Mouse (Mus musculus): ENCODE data around the gene Ubap1. TPM values are rescaled to one million over a fixed set of nuclear protein-coding genes. Genes with fewer than 3 reads are reported as not detected.

Ubap1 gene
- polyA plus RNA-seq, 1 experiment from 2014 or later: 46.9 TPM

DNA sequence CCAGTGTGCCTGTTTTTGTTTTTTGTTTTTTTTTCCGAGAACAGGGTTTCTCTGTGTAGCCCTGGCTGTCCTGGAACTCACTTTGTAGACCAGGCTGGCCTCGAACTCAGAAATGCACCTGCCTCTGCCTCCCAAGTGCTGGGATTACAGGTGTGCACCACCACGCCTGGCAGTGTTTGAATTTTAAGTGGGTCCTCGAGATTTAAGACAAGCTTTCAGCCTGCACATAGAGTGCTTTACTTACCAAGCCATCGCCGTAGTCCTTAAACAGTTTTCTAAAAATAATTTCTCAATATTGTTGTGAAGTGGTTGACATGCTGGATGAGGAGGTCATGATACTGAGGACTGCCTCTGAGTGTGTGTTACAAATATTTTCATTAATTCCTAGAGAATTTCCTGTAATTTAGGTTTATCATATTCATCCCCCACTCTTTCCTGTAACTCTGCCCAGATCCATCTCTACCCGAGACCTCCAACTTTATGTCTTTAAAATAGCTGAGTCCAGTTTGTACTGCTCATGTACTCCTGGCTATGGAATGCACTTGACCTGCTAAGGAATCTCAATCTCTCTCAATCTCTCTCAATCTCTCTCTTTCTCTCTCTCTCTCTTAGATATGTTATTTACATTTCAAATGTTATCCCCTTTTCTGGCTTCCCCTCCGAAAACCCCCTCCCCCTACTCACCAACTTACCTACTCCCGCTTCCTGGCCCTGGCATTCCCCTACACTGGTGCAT lies 21.1 kb downstream of the Ubap1 start:
- WGBS: 65% methylated on average over 9 of the region's 9 CpGs
- H3K27ac ChIP-seq (ENCODE audit: low read length): no peak overlapping the region
- ATAC-seq (ENCODE audit: low read depth): peak; percentile 61

DNA sequence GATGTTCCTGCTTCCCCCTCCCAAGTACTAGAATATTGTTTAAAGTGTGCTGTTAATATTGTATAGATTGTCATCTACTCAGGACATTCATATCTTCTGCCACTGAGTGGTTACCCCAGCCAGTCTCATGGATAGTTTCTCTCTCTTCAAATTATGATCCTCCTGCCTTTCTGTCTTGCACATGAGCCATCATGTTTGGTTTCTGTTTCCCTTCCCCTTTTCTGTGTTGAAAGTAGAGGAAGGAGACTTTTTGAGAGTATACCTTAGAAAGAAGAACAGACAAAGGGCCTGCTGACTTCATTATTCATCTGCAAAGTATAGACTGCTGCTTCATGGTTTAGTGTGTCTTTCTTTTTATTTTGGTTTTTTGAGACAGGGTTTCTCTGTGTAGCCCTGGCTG lies 28.8 kb downstream of the Ubap1 start:
- H3K9ac ChIP-seq (ENCODE audit: low read length): no peak overlapping the region
- no peak overlapping the region for H3K27ac ChIP-seq (ENCODE audit: low read length)
- no peaks in the 10 kb centered on the region for H3K4me1 ChIP-seq (replicated peaks; ENCODE audit: control insufficient read depth, insufficient read depth, low read length)
- no peak overlapping the region for H3K4me2 ChIP-seq (ENCODE audit: low read depth, low read length)
- H3K9me3 ChIP-seq (ENCODE audit: control insufficient read depth, low read length): no peaks in the 10 kb centered on the region
- no peaks in the 10 kb centered on the region for H3K27me3 ChIP-seq (ENCODE audit: control insufficient read depth, insufficient read depth, low read depth, low read length)
- H3K36me3 ChIP-seq (ENCODE audit: control insufficient read depth, insufficient read depth, low read length): peaks cover 26% of the 10 kb centered on the region
- H3K4me3 ChIP-seq (ENCODE audit: low read length): no peak overlapping the region
- ATAC-seq (ENCODE audit: low read depth): no peak

More for the DNA sequence above, 21.1 kb downstream of the Ubap1 start:
- H3K9ac ChIP-seq (ENCODE audit: low read length): no peak overlapping the region
- no peaks in the 10 kb centered on the region for H3K9me3 ChIP-seq (ENCODE audit: control insufficient read depth, low read length)
- H3K4me1 ChIP-seq (replicated peaks; ENCODE audit: control insufficient read depth, insufficient read depth, low read length): no peaks in the 10 kb centered on the region
- H3K4me3 ChIP-seq (ENCODE audit: low read length): no peak overlapping the region
- H3K4me2 ChIP-seq (ENCODE audit: low read depth, low read length): no peak overlapping the region
- peaks cover 5% of the 10 kb centered on the region for H3K36me3 ChIP-seq (ENCODE audit: control insufficient read depth, insufficient read depth, low read length)
- no peaks in the 10 kb centered on the region for H3K27me3 ChIP-seq (ENCODE audit: control insufficient read depth, insufficient read depth, low read depth, low read length)

DNA sequence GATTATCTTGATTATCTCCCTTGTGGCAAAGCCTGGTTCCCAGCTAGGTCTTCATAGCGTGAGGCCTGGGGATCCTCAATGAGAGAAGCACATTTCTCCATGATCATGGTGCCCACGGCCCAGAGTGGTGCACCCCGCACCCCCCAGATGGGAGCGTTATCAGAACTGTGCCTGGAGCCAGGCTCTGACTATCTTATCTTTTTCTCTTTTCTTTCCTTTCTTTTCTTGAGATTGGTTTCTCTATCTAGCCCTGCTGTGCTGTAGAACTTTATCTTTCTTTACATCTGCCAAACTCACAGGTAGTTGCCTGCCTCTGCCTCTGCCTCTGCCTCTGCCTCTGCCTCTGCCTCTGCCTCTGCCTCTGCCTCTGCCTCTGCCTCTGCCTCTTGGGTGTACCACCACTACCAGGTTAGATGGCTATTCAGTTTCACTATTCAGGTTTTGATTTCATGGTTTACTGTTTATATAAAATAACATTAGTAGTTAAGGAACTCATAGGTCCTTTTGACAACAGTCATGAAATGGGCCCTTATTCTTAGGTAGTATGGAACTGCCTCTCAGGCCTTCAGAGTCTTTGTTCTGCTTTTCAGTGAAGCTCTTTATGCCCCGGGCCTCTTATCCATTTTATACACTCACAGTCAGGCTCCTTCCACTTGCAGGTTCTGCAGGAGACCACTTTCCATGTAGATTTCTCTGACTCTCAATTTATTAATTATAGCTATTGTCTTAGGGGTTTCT lies 32.6 kb downstream of the Ubap1 start:
- Histone ChIP-seq H3K4me1 (replicated peaks; ENCODE audit: control insufficient read depth, insufficient read depth, low read length) (no peaks in the 10 kb centered on the region), H3K27ac (ENCODE audit: low read length) (no peak overlapping the region), H3K9me3 (ENCODE audit: control insufficient read depth, low read length) (no peaks in the 10 kb centered on the region), H3K9ac (ENCODE audit: low read length) (no peak overlapping the region), H3K4me2 (ENCODE audit: low read depth, low read length) (no peak overlapping the region), H3K36me3 (ENCODE audit: control insufficient read depth, insufficient read depth, low read length) (peaks cover 24% of the 10 kb centered on the region), H3K4me3 (ENCODE audit: low read length) (no peak overlapping the region), H3K27me3 (ENCODE audit: control insufficient read depth, insufficient read depth, low read depth, low read length) (no peaks in the 10 kb centered on the region)
- no peak for ATAC-seq (ENCODE audit: low read depth)
- WGBS: 94% methylated on average over 5 of the region's 5 CpGs

DNA sequence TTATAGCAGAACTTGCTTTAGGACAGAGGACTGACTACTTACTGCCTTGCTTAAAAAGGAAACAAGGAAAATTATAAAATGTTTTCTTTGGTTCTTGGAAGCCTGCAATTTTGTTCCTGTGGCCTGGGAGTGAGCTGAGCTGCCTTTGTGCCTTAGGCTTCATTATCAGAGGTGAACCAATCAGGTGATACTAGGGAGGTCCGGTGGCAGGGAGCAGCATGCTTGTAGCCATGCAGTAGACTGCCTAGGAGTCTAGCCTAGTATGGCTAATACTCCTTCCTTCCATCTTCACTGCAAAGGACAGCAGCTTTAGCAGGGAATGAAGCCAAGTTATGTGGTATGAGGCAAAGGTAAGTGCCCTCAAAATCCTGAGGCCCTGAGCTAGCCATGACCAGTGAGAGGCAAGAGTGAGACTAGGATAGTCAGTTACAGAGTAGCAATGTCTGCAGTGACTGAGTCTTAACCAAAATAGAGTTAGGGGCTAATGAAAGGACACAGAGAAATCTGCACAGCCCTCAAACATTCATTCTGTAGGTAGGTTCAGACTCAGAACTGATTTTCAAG lies 37.7 kb downstream of the Ubap1 start:
- peaks cover 28% of the 10 kb centered on the region for H3K36me3 ChIP-seq (ENCODE audit: control insufficient read depth, insufficient read depth, low read length)
- no peak overlapping the region for H3K27ac ChIP-seq (ENCODE audit: low read length)
- H3K9ac ChIP-seq (ENCODE audit: low read length): no peak overlapping the region
- no peak for ATAC-seq (ENCODE audit: low read depth)
- WGBS: 83% methylated on average over 1 of the region's 1 CpGs
- no peaks in the 10 kb centered on the region for H3K27me3 ChIP-seq (ENCODE audit: control insufficient read depth, insufficient read depth, low read depth, low read length)
- no peak overlapping the region for H3K4me2 ChIP-seq (ENCODE audit: low read depth, low read length)
- H3K4me3 ChIP-seq (ENCODE audit: low read length): no peak overlapping the region
- H3K9me3 ChIP-seq (ENCODE audit: control insufficient read depth, low read length): no peaks in the 10 kb centered on the region
- H3K4me1 ChIP-seq (replicated peaks; ENCODE audit: control insufficient read depth, insufficient read depth, low read length): no peaks in the 10 kb centered on the region

DNA sequence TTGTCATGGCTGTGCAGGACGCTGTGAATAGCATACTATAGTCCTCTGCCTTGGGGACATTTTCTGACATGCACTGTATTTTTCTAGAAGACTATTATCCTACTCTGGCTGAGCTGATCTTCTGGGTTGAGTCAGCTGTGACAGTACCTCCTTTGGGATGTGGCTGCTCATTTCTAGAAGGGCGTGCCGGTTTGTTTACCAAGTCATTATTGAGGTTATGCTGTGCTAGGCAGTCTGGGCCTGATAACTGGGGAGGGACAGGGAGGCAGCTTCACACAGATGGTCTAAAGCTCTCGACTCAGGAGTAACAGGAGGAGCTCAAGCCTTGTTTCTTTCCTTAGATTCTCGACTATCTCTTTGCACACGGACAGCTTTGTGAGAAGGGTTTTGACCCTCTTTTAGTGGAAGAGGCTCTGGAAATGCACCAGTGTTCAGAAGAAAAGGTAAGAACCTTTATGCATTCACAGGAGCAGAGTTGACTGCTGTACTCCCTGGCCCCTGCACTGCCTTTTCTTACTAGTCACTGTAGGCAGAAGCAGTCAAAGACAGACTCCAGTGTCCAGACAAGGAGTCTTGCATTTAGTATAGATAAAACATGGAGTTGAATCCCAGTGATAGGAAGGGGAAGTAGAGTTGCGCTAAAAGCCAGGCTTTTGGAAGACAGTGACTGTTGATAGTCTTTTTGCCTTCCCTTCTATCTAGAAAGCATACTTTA lies 39.1 kb downstream of the Ubap1 start:
- no peaks in the 10 kb centered on the region for H3K9me3 ChIP-seq (ENCODE audit: control insufficient read depth, low read length)
- no peak overlapping the region for H3K9ac ChIP-seq (ENCODE audit: low read length)
- no peak; the same call in 1 of the 2 replicates for ATAC-seq (ENCODE audit: low read depth)
- no peak overlapping the region for H3K27ac ChIP-seq (ENCODE audit: low read length)
- no peaks in the 10 kb centered on the region for H3K27me3 ChIP-seq (ENCODE audit: control insufficient read depth, insufficient read depth, low read depth, low read length)
- 67% methylated on average over 7 of the region's 7 CpGs for WGBS
- H3K4me2 ChIP-seq (ENCODE audit: low read depth, low read length): no peak overlapping the region
- H3K4me3 ChIP-seq (ENCODE audit: low read length): no peak overlapping the region
- H3K36me3 ChIP-seq (ENCODE audit: control insufficient read depth, insufficient read depth, low read length): peaks cover 39% of the 10 kb centered on the region
- H3K4me1 ChIP-seq (replicated peaks; ENCODE audit: control insufficient read depth, insufficient read depth, low read length): no peaks in the 10 kb centered on the region

DNA sequence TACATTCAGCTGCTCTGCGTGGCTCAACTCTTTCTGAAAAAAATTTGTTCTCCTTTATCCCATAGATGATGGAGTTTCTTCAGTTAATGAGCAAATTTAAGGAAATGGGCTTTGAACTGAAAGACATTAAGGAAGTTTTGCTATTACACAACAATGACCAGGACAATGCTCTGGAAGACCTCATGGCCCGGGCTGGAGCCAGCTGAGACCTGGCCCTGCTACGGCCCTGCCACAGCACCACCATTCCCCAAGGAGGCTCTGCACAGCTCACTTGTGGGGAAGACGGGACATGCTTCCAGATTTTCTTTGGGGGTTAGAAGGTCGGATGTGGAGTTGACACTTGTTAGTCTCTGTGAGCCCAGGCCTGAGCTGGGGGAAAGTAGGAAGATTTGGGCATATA lies 39.8 kb downstream of the Ubap1 start:
- Histone ChIP-seq H3K4me2 (ENCODE audit: low read depth, low read length) (no peak overlapping the region), H3K4me1 (replicated peaks; ENCODE audit: control insufficient read depth, insufficient read depth, low read length) (no peaks in the 10 kb centered on the region), H3K9ac (ENCODE audit: low read length) (no peak overlapping the region), H3K36me3 (ENCODE audit: control insufficient read depth, insufficient read depth, low read length) (peaks cover 41% of the 10 kb centered on the region), H3K9me3 (ENCODE audit: control insufficient read depth, low read length) (no peaks in the 10 kb centered on the region), H3K27ac (ENCODE audit: low read length) (no peak overlapping the region), H3K27me3 (ENCODE audit: control insufficient read depth, insufficient read depth, low read depth, low read length) (no peaks in the 10 kb centered on the region), H3K4me3 (ENCODE audit: low read length) (no peak overlapping the region)
- 80% methylated on average over 5 of the region's 5 CpGs for WGBS
- ATAC-seq (ENCODE audit: low read depth): no peak

DNA sequence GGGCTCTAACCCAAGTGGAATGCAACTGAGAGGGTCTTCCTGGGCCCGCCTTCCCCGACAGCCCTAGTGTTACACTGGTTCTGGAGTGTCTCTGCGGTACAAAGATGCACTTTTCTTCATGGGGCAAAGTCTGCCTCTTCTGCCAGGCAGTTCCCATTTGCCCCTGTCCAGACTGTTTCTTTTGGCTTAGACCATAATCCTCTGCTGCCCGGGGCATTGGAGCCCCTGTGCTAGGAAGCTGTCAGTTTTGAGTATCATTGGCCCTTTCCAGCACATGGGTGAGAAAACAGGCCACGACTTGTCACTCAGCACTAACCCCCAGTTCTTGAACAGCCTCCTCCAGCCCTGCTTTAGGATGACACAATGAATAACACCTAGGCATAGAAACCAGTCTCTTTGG lies 40.4 kb downstream of the Ubap1 start:
- H3K9me3 ChIP-seq (ENCODE audit: control insufficient read depth, low read length): no peaks in the 10 kb centered on the region
- no peak overlapping the region for H3K4me2 ChIP-seq (ENCODE audit: low read depth, low read length)
- no peak overlapping the region for H3K4me3 ChIP-seq (ENCODE audit: low read length)
- H3K4me1 ChIP-seq (replicated peaks; ENCODE audit: control insufficient read depth, insufficient read depth, low read length): no peaks in the 10 kb centered on the region
- H3K27ac ChIP-seq (ENCODE audit: low read length): no peak overlapping the region
- no peak for ATAC-seq (ENCODE audit: low read depth)
- H3K27me3 ChIP-seq (ENCODE audit: control insufficient read depth, insufficient read depth, low read depth, low read length): no peaks in the 10 kb centered on the region
- H3K36me3 ChIP-seq (ENCODE audit: control insufficient read depth, insufficient read depth, low read length): peaks cover 44% of the 10 kb centered on the region
- no peak overlapping the region for H3K9ac ChIP-seq (ENCODE audit: low read length)
- 90% methylated on average over 5 of the region's 5 CpGs for WGBS

DNA sequence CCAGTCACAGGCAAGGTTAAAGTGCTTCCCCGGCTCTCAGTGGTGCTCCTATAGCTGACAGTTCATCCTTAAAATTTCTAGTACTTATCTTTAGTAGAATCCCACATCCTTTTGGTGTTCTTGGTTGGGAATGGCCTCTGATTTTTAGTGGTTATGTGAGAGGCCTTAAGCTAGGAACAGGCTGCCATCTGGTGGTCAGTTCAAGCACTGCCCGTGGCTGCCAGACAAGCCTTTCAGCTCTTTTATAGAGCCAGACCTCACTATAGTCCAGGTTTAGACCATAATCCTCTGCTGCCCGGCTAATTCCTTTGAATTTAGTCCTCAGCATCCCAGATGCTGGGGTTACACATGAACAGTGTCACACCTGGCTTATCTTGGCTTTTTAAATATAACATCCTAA lies 41.3 kb downstream of the Ubap1 start:
- Histone ChIP-seq H3K4me1 (replicated peaks; ENCODE audit: control insufficient read depth, insufficient read depth, low read length) (no peaks in the 10 kb centered on the region), H3K27me3 (ENCODE audit: control insufficient read depth, insufficient read depth, low read depth, low read length) (no peaks in the 10 kb centered on the region), H3K36me3 (ENCODE audit: control insufficient read depth, insufficient read depth, low read length) (peaks cover 44% of the 10 kb centered on the region), H3K27ac (ENCODE audit: low read length) (no peak overlapping the region), H3K9ac (ENCODE audit: low read length) (no peak overlapping the region), H3K4me3 (ENCODE audit: low read length) (no peak overlapping the region), H3K4me2 (ENCODE audit: low read depth, low read length) (no peak overlapping the region), H3K9me3 (ENCODE audit: control insufficient read depth, low read length) (no peaks in the 10 kb centered on the region)
- peak; percentile 62; the same call in 1 of the 2 replicates for ATAC-seq (ENCODE audit: low read depth)
- 20% methylated on average over 3 of the region's 3 CpGs for WGBS

DNA sequence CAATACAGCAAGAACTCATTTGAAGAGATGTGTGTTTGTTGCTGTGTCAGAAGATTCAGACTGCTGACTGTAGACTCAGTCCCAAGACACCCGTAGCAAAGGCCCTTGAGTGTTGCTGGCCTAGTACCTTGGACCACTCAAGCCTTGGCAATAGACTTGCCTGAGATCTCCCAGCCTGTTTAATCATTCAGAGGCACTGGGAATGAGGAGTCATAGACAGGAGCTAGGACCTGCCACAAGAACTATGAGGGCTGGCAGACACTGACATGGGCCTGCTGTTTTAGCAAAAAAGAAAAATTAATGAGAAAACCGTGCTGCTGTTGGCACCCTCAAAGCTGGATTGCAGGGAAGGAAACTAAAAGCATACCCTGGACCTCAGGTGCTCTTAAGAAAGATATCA lies 42.2 kb downstream of the Ubap1 start:
- WGBS: 84% methylated on average over 2 of the region's 2 CpGs
- no peak overlapping the region for H3K27ac ChIP-seq (ENCODE audit: low read length)
- no peaks in the 10 kb centered on the region for H3K27me3 ChIP-seq (ENCODE audit: control insufficient read depth, insufficient read depth, low read depth, low read length)
- no peak overlapping the region for H3K9ac ChIP-seq (ENCODE audit: low read length)
- H3K4me3 ChIP-seq (ENCODE audit: low read length): no peak overlapping the region
- no peak overlapping the region for H3K4me2 ChIP-seq (ENCODE audit: low read depth, low read length)
- no peaks in the 10 kb centered on the region for H3K4me1 ChIP-seq (replicated peaks; ENCODE audit: control insufficient read depth, insufficient read depth, low read length)
- peaks cover 44% of the 10 kb centered on the region for H3K36me3 ChIP-seq (ENCODE audit: control insufficient read depth, insufficient read depth, low read length)
- H3K9me3 ChIP-seq (ENCODE audit: control insufficient read depth, low read length): no peaks in the 10 kb centered on the region
- ATAC-seq (ENCODE audit: low read depth): no peak
